Mouse (Mus musculus) midbrain, embryonic 14.5 days (tissue): ENCODE results near the gene Med9. TPM values are rescaled to one million over a fixed set of nuclear protein-coding genes. Genes with fewer than 3 reads are reported as not detected.

Experiments
- ATAC-seq: fragments of 200-750 bp; cut with Nextera tagmentation; 2 replicates; pipeline ENCODE4 v1.8.0; 2017; ENCODE audit warnings: moderate number of reproducible peaks, moderate library complexity; ENCODE audit not compliant: low FRiP score, low TSS enrichment
- DNase-seq: peaks from one replicate; pipeline ENCODE4 v3.0.0-alpha.2; 2015
- H3K27ac ChIP-seq: fragments of 300-500 bp; sonication (generic); replicated peaks from 2 replicates; pipeline ENCODE4 v1.5.1; 2014; ENCODE audit warnings: mild to moderate bottlenecking, low read depth, low read length, moderate library complexity
- H3K27me3 ChIP-seq: fragments of 300-500 bp; sonication (generic); 2 replicates; pipeline ENCODE4 v1.6.1; 2014; ENCODE audit warnings: low read length, control low read depth, mixed read lengths; ENCODE audit not compliant: control insufficient read depth, insufficient read depth
- H3K36me3 ChIP-seq: fragments of 300-500 bp; sonication (generic); 2 replicates; pipeline ENCODE4 v1.6.1; 2014; ENCODE audit warnings: low read length, control low read depth; ENCODE audit not compliant: control insufficient read depth, insufficient read depth
- H3K4me1 ChIP-seq: fragments of 300-500 bp; sonication (generic); 2 replicates; pipeline ENCODE4 v1.6.1; 2014; ENCODE audit warnings: mild to moderate bottlenecking, antibody characterized with exemption, low read length, control low read depth; ENCODE audit not compliant: control insufficient read depth, insufficient read depth
- H3K4me2 ChIP-seq: fragments of 300-500 bp; sonication (generic); 2 replicates; pipeline ENCODE4 v1.6.1; 2014; ENCODE audit warnings: mild to moderate bottlenecking, low read length, moderate library complexity
- H3K4me3 ChIP-seq: fragments of 300-500 bp; sonication (generic); replicated peaks from 2 replicates; pipeline ENCODE4 v1.5.1; 2014; ENCODE audit warnings: low read depth, low read length
- H3K9ac ChIP-seq: fragments of 300-500 bp; sonication (generic); replicated peaks from 2 replicates; pipeline ENCODE4 v1.6.1; 2014; ENCODE audit warnings: mild to moderate bottlenecking, low read length, moderate library complexity
- H3K9me3 ChIP-seq: fragments of 300-500 bp; sonication (generic); 2 replicates; pipeline ENCODE4 v1.6.1; 2016; ENCODE audit warnings: low read length, control low read depth, mixed read lengths; ENCODE audit not compliant: control insufficient read depth
- WGBS: fragments of 180-500 bp; shearing (Covaris S2); extraction: QIAGEN DNeasy Blood & Tissue Kit; methylation state at CpG from one replicate; pipeline ENCODE4 v1.1.7; 2014; 5-methylcytosine and 5-hydroxymethylcytosine counted together
- polyA plus RNA-seq: library from polyadenylated mRNA; unstranded; fragments of >200 nt; fragmentation: Nextera tagmentation; extraction: Ambion mirVana; gene quantifications from 2 replicates; pipeline ENCODE4 v1.2.1, GENCODE M21; 2014

The Med9 gene
- polyA plus RNA-seq: 30.7 and 31.4 TPM in 2 replicates

DNA sequence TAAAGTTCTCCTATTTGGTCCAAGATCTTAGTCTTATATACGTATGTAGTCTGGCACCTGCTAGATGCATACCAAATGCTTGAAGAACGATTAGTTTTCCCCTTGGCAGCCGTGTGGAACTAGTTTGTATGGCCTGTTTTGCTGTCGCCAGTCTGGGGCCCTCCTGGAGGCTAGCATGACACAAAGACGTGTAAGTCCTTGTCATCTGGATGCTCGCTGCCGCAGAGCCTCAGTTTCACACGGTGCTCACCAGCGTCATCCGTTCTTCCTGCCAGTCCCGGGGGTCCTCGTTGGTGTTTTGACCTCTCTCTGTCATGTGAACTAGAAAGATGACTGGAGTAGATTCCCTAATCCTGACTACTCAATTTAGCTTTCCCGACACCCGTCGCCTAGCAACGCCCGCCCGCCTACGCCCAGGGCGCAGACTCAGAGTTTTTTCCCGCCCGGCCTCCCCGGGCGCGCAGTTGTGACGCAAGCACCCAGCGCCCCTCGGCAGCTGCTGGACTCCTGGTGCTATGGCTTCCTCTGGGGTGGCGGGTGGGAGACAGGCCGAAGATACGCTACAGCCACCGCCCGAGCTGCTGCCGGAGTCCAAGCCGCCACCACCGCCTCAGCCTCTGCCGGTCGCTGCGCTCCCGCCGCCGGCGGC lies at the start of gene Med9:
Gene Med9, plus strand, starts transcription at position 455 of the 649 bp plus-strand sequence.
- Histone ChIP-seq H3K4me1 (peaks cover 14% of the 10 kb centered on the region), H3K36me3 (no peaks in the 10 kb centered on the region), H3K4me2 (peak within 1 kb of the TSS; percentile 84), H3K27ac (peak within 1 kb of the TSS; percentile 84), H3K9ac (peak within 1 kb of the TSS; percentile 97), H3K4me3 (peak within 1 kb of the TSS; percentile 98), H3K27me3 (no peaks in the 10 kb centered on the region), H3K9me3 (no peaks in the 10 kb centered on the region)
- ATAC-seq: peak; percentile 94
- under 1% methylated on average over 43 of the region's 43 CpGs for WGBS
- peak; percentile 98 for DNase-seq

DNA sequence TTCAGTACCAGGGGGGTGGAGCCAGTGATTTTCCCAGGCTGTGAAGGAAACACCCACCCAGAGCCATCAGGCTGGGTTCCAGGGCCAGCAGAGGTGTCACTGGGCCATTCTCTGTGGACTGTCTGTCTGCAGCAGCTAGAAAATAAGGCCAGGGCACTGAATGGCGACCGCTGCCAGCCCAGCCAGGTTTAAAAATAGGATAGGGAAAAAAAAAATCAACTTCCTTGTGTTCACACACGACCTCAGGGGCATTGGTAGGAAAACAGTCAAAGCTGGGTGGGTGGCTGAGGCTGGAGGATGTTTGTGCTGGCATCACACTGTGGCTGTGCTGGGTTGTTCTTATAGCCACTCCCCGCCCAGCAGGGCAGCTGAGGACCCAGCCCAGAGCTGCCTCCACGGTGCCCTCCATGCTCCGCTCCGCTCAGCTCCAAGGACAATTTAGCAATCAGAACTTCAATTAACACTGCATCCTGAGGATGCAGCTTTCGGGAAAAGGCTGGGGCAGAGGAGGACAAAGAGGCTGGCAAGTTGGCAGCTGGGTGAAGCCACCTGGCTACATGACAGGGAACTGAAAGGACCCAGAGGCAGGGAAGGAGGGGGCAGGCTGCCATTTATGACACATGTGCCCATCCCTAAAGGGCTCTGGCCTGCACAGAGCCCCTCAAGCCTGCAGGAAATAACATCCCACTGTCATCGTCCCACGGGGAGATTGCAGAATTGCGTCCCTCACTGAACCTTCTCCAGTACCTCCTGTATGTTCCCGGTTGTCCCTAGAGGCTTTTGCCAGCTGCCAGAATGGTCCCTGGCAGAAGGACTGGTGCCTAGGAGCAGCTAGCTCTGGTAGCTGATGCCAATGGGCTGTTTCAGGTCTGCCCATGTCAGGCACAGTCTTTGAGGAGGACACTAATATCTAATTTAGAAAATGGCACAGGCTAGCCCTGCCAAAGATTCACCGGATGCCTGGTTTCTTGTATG lies 48.0 kb upstream of the Med9 start:
- no peak overlapping the region for H3K4me3 ChIP-seq
- H3K36me3 ChIP-seq: no peaks in the 10 kb centered on the region
- no peaks in the 10 kb centered on the region for H3K27me3 ChIP-seq
- no peaks in the 10 kb centered on the region for H3K9me3 ChIP-seq
- no peak for ATAC-seq
- no peak overlapping the region for H3K4me2 ChIP-seq
- H3K9ac ChIP-seq: no peak overlapping the region
- H3K4me1 ChIP-seq: no peaks in the 10 kb centered on the region
- DNase-seq: no peak
- H3K27ac ChIP-seq: no peak overlapping the region
- WGBS: 62% methylated on average over 13 of the region's 13 CpGs

DNA sequence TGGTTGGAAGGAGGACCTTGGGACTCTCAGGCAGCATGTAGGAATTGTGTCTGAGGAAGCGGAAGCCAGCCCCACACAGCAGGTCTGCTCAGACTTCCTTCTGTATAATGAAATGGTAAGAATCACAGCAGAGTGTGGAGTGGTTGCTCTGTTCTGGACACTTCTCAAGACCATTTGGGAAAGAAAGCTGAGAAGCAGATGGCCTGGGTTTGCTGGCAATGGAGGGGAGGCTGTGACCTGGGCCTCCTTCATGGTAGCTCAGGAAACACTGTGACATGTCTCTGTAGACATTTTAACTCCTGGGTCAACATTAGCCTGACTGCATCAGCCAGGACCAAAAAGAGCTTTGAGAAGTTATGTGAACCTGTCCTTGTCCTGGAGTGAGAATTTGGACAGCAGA lies 47.0 kb upstream of the Med9 start:
- Histone ChIP-seq H3K4me3 (no peak overlapping the region), H3K9me3 (no peaks in the 10 kb centered on the region), H3K27ac (no peak overlapping the region), H3K4me1 (no peaks in the 10 kb centered on the region), H3K27me3 (no peaks in the 10 kb centered on the region), H3K36me3 (no peaks in the 10 kb centered on the region), H3K4me2 (no peak overlapping the region), H3K9ac (no peak overlapping the region)
- WGBS: 86% methylated on average over 1 of the region's 1 CpGs
- ATAC-seq (no peak), DNase-seq (no peak)

DNA sequence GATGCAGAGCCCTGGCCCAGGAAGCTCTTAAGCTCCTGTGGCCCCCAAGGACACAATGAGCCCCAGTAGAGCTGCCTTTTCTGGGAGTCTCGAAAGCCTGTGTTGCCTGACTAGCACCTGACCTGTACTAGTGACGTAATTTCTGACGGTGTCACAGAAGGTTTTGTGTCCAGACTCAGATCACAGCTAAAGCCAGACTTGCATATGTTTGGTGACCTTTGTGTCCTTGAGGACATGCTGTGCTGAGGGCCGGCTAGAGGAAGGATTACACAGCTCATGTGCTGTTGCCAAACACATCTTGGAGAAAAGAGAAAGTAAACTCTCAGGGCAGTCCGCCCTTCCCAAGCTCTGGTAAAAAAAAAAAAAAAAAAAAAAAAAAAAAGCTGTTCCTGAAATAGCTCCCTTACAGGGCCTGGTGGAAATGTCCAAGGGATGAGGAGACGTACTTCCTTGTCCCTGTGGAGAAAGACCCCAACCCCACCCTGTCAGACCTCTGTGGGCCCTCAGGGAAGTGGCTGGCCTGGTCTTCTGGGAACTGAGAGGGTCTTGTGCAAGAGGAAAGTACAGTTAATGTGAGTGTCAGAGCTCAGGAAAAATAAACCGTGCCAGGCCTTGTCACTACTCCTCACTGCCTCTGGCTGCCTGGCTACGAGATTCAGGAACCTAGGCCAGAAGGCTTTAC lies 45.8 kb upstream of the Med9 start:
- H3K27me3 ChIP-seq: no peaks in the 10 kb centered on the region
- H3K9ac ChIP-seq: no peak overlapping the region
- WGBS: 55% methylated on average over 8 of the region's 8 CpGs
- DNase-seq: no peak
- no peak for ATAC-seq
- no peaks in the 10 kb centered on the region for H3K9me3 ChIP-seq
- no peak overlapping the region for H3K27ac ChIP-seq
- no peaks in the 10 kb centered on the region for H3K4me1 ChIP-seq
- H3K4me2 ChIP-seq: no peak overlapping the region
- no peak overlapping the region for H3K4me3 ChIP-seq
- H3K36me3 ChIP-seq: no peaks in the 10 kb centered on the region

DNA sequence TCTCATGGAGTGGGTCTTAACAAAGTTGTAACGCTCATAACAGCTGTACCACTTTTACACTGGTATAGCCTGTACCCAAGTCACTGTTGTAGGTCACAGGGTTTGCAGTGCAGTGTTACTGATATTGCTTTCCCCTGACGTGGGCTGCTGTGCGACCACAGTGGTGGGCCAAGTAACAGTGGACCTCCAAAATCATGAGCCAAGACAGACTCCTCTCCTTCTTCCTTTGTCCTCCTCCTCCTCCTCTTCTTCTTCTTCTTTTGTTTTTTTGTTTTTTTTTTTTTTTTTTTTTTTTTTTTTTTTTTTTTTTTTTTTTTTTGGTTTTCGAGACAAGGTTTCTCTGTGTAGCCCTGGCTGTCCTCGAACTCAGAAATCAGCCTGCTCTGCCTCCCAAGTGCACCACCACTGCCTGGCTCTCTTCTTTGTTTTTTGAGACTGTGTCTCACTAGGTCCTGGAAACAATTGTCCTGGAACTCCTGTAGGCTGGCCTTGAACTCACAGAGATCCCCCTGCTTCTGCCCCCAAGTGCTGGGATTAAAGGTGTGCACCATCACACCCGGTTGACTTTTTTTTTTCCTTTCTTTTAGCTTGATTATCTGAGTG lies 41.4 kb upstream of the Med9 start:
- no peaks in the 10 kb centered on the region for H3K9me3 ChIP-seq
- H3K4me3 ChIP-seq: no peak overlapping the region
- H3K4me1 ChIP-seq: no peaks in the 10 kb centered on the region
- H3K4me2 ChIP-seq: no peak overlapping the region
- H3K27ac ChIP-seq: no peak overlapping the region
- no peaks in the 10 kb centered on the region for H3K27me3 ChIP-seq
- no peak for DNase-seq
- 85% methylated on average over 6 of the region's 6 CpGs for WGBS
- no peaks in the 10 kb centered on the region for H3K36me3 ChIP-seq
- no peak overlapping the region for H3K9ac ChIP-seq
- ATAC-seq: no peak

DNA sequence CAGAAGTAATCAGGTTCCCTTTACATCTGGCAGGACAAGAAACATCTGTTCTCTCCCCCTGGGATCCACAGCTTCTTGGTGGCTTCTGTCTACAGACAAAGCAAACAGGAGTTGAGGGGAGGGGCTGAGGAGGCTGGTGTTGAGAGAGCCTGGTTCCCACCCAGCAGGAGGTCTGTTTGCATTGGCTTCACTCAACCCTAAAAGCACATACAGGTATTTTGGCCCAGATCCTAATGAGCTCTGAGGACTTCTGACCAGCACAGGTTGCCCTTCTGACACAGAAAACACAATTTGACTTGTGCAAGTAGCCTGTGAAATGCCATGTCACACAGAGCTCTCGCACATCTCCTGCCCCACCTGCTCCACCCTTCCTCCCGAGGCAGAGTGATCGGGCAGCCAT lies 39.6 kb upstream of the Med9 start:
- Histone ChIP-seq H3K4me3 (no peak overlapping the region), H3K36me3 (no peaks in the 10 kb centered on the region), H3K4me2 (no peak overlapping the region), H3K27me3 (no peaks in the 10 kb centered on the region), H3K9me3 (no peaks in the 10 kb centered on the region), H3K9ac (no peak overlapping the region), H3K27ac (no peak overlapping the region), H3K4me1 (no peaks in the 10 kb centered on the region)
- WGBS: 78% methylated on average over 3 of the region's 3 CpGs
- no peak for DNase-seq
- ATAC-seq: no peak

DNA sequence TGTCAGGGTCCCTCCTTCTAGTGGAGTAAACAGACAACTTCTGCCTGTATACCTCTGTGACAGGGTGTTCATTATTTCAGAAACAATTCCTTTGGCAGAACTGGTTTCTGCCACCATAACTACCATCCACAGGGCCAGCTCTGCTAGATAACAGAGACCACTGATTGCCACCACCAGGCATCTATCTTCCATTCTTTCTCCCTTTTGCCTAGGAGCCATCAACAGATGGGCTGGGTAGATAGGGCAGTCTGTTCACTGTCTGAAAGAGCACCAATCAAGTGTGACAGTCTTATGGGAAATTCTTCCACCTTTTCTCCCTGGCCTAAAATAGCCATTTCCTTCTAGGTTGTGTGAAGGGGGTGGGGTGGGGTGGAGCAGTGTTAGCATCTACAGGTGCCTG lies 37.4 kb upstream of the Med9 start:
- Histone ChIP-seq H3K9ac (no peak overlapping the region), H3K4me3 (no peak overlapping the region), H3K36me3 (no peaks in the 10 kb centered on the region), H3K4me2 (no peak overlapping the region), H3K9me3 (no peaks in the 10 kb centered on the region), H3K27ac (no peak overlapping the region), H3K4me1 (no peaks in the 10 kb centered on the region), H3K27me3 (no peaks in the 10 kb centered on the region)
- ATAC-seq (no peak), DNase-seq (no peak)

DNA sequence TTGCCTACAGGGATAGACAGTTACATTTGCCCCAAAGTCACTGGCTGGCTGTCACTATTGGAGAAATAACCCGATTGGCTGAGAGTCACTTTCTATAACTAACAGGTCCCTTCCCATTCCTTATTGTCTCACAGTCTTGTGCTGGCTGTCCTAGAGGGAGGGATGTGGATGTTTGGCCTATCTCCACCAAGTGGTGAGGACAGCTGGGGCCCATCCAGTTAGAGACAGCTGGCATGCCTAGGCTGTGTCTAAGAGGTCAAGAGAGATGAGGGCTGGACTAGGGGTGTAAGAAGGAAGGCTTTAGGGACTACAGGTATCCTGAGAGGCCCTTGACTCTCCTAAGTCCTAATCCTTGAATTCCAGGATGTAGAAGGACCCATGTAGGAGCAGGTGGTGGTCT lies 36.5 kb upstream of the Med9 start:
- DNase-seq (no peak), ATAC-seq (no peak)
- H3K27me3 ChIP-seq: no peaks in the 10 kb centered on the region
- H3K9ac ChIP-seq: no peak overlapping the region
- H3K9me3 ChIP-seq: no peaks in the 10 kb centered on the region
- no peak overlapping the region for H3K4me2 ChIP-seq
- no peak overlapping the region for H3K27ac ChIP-seq
- 84% methylated on average over 1 of the region's 1 CpGs for WGBS
- H3K36me3 ChIP-seq: no peaks in the 10 kb centered on the region
- no peaks in the 10 kb centered on the region for H3K4me1 ChIP-seq
- H3K4me3 ChIP-seq: no peak overlapping the region
